Mouse (Mus musculus) layer of hippocampus, postnatal 25 days (tissue): ENCODE data around the gene Arrb2. TPM values are rescaled to one million over a fixed set of nuclear protein-coding genes. Genes with fewer than 3 reads are reported as not detected.

ENCODE experiments used
- DNase-seq, 2 experiments: peaks; one replicate each; pipeline ENCODE4 v3.0.0; 2022; ENCODE audit warnings: mixed read lengths in 2 of 2, low spot score in 1 of 2; ENCODE audit errors: extremely low spot score in 1 of 2
- microRNA-seq, 2 experiments: library from miRNA; unstranded; fragments of <30 nt; microRNA quantifications; one replicate each; pipeline ENCODE4 v1.2.0; 2021
- total RNA-seq, 2 experiments: library from RNA; stranded (reverse); gene quantifications; 2 replicates each; pipeline ENCODE4 v1.2.3; 2021

Gene Arrb2
- total RNA-seq, 2 experiments from 2014 or later = 90.7 to 104 TPM

- no peak for DNase-seq
Measured at GRCm38 (mm10) chr11:70487816-70488215, 55.4 kb downstream of the Arrb2 start.

- no peak for DNase-seq
Measured at GRCm38 (mm10) chr11:70489138-70489537, 56.7 kb downstream of the Arrb2 start.

GRCm38 (mm10) chr11:70489684-70490083 is 57.2 kb downstream of the Arrb2 start:
- no peak for DNase-seq

Small RNA genes lying within 50 kb of the gene (microRNA-seq; reads per million reads assigned to microRNA genes)
- 3.1 to 3.6 reads per million in 2 experiments for gene Mir7115

Other genes with a start within 250 kb of the Arrb2 start
- gene Slc16a11, start 219.9 kb upstream of the Arrb2 start, total RNA-seq = 10 to 100 TPM; 28.1 to 39.2 TPM
- 10 to 100 TPM in 1 of 2 experiments, 1 to 10 TPM in 1; 7.0 to 10.0 TPM for gene Slc16a13, start 211.6 kb upstream of the Arrb2 start, total RNA-seq
- 1 to 10 TPM; 1.2 to 2.1 TPM for gene Bcl6b, start 202.8 kb upstream of the Arrb2 start, total RNA-seq
- gene 0610010K14Rik, start 194.7 kb upstream of the Arrb2 start, total RNA-seq = 10 to 100 TPM; 50.6 to 55.6 TPM
- 1 to 10 TPM; 3.2 to 4.5 TPM for gene Gm21988, start 192.8 kb upstream of the Arrb2 start, total RNA-seq
- 100 to 1,000 TPM; 310 to 312 TPM for gene Rnasek, start 192.8 kb upstream of the Arrb2 start, total RNA-seq
- under 1 TPM in 1 of 2 experiments, not detected in 1; 0.20 TPM for gene Alox12, start 177.3 kb upstream of the Arrb2 start, total RNA-seq
- not detected for gene Alox12e, start 110.0 kb upstream of the Arrb2 start, total RNA-seq
- gene Alox15, start 80.6 kb upstream of the Arrb2 start, total RNA-seq = not detected
- 10 to 100 TPM; 32.8 to 34.3 TPM for gene Pelp1, start 22.6 kb upstream of the Arrb2 start, total RNA-seq
- 10 to 100 TPM; 15.5 to 17.4 TPM for gene Med11, start 19.3 kb downstream of the Arrb2 start, total RNA-seq
- gene Zmynd15, start 26.8 kb downstream of the Arrb2 start, total RNA-seq = under 1 TPM; 0.37 to 0.42 TPM
- 1 to 10 TPM in 1 of 2 experiments, under 1 TPM in 1; 0.62 to 1.1 TPM for gene Cxcl16, start 27.3 kb downstream of the Arrb2 start, total RNA-seq
- gene Tm4sf5, start 72.6 kb downstream of the Arrb2 start, total RNA-seq = under 1 TPM; 0.47 to 0.61 TPM
- not detected for gene Vmo1, start 82.0 kb downstream of the Arrb2 start, total RNA-seq
- not detected for gene Gltpd2, start 86.6 kb downstream of the Arrb2 start, total RNA-seq
- 100 to 1,000 TPM; 178 to 211 TPM for gene Psmb6, start 92.7 kb downstream of the Arrb2 start, total RNA-seq
- not detected for gene Gm40193, start 100.3 kb downstream of the Arrb2 start, total RNA-seq
- gene Pld2, start 107.4 kb downstream of the Arrb2 start, total RNA-seq = 10 to 100 TPM; 16.2 to 18.9 TPM
- 100 to 1,000 TPM; 434 to 488 TPM for gene Mink1, start 130.2 kb downstream of the Arrb2 start, total RNA-seq
- gene 4930544D05Rik, start 183.2 kb downstream of the Arrb2 start, total RNA-seq = under 1 TPM in 1 of 2 experiments, not detected in 1; 0.66 TPM
- gene Chrne, start 186.6 kb downstream of the Arrb2 start, total RNA-seq = under 1 TPM in 1 of 2 experiments, not detected in 1; 0.44 TPM
- gene Gp1ba, start 206.5 kb downstream of the Arrb2 start, total RNA-seq = not detected
- gene Rnf167, start 214.6 kb downstream of the Arrb2 start, total RNA-seq = 10 to 100 TPM; 86.9 to 87.6 TPM
- 100 to 1,000 TPM; 127 to 129 TPM for gene Slc25a11, start 214.8 kb downstream of the Arrb2 start, total RNA-seq
- gene Pfn1, start 222.0 kb downstream of the Arrb2 start, total RNA-seq = 100 to 1,000 TPM; 376 to 385 TPM
- gene Eno3, start 224.6 kb downstream of the Arrb2 start, total RNA-seq = 1 to 10 TPM; 7.2 to 8.2 TPM
- gene Spag7, start 236.8 kb downstream of the Arrb2 start, total RNA-seq = 10 to 100 TPM; 48.7 to 48.8 TPM